Mouse (Mus musculus) ES-Bruce4 (cell line): Measurements from ENCODE around the gene Gpr25. TPM values are rescaled to one million over a fixed set of nuclear protein-coding genes. Genes with fewer than 3 reads are reported as not detected.

Experiments
- H3K27ac ChIP-seq: 2 replicates; pipeline ENCODE4 v1.5.1; 2012; ENCODE audit warnings: low read length, inconsistent platforms; ENCODE audit not compliant: insufficient read depth
- H3K27me3 ChIP-seq: 2 replicates; pipeline ENCODE4 v1.6.1; 2012; ENCODE audit warnings: mild to moderate bottlenecking, low read length, inconsistent platforms; ENCODE audit not compliant: control insufficient read depth, poor library complexity, insufficient read depth, severe bottlenecking
- H3K36me3 ChIP-seq: 2 replicates; pipeline ENCODE4 v1.6.1; 2012; ENCODE audit warnings: inconsistent platforms, mild to moderate bottlenecking, low read length, moderate library complexity; ENCODE audit not compliant: control insufficient read depth, poor library complexity, insufficient read depth, severe bottlenecking
- H3K4me1 ChIP-seq: one replicate; pipeline ENCODE4 v1.8.1; 2011; ENCODE audit warnings: low read length; ENCODE audit not compliant: control insufficient read depth, insufficient read depth
- H3K4me3 ChIP-seq: 2 replicates; pipeline ENCODE4 v1.5.1; 2011; ENCODE audit warnings: low read depth, mild to moderate bottlenecking, low read length
- H3K9ac ChIP-seq: 2 replicates; pipeline ENCODE4 v1.6.1; 2012; ENCODE audit warnings: low read depth, mild to moderate bottlenecking, inconsistent platforms; ENCODE audit not compliant: poor library complexity, severe bottlenecking
- H3K9me3 ChIP-seq: replicated peaks from 2 replicates; pipeline ENCODE4 v1.6.1; 2012; ENCODE audit warnings: mild to moderate bottlenecking, low read length, inconsistent platforms; ENCODE audit not compliant: control insufficient read depth, poor library complexity, insufficient read depth, severe bottlenecking
- CTCF ChIP-seq: IDR thresholded peaks from one replicate; pipeline ENCODE4 v1.8.1; 2011; ENCODE audit warnings: low read depth, low read length
- EP300 ChIP-seq: IDR thresholded peaks from 2 replicates; pipeline ENCODE4 v1.6.1; 2011; ENCODE audit warnings: low read depth, low read length; ENCODE audit not compliant: insufficient read depth
- POLR2A ChIP-seq: IDR thresholded peaks from one replicate; pipeline ENCODE4 v1.8.1; 2011; ENCODE audit warnings: low read length; ENCODE audit not compliant: insufficient read depth
- polyA plus RNA-seq: library from polyadenylated mRNA; stranded (reverse); fragments of >200 nt; gene quantifications from 2 replicates; pipeline ENCODE4 v1.2.4, GENCODE M21; 2011; ENCODE audit warnings: low read depth; ENCODE audit not compliant: missing spikeins, insufficient read depth, insufficient read length

The Gpr25 gene
- polyA plus RNA-seq, 1 experiment = not detected

- no peak for TF ChIP-seq EP300
- no peak for TF ChIP-seq CTCF
- no peak for TF ChIP-seq POLR2A
- H3K27me3 ChIP-seq = no peaks in the 10 kb centered on the region
- peaks cover 14% of the 10 kb centered on the region for H3K4me1 ChIP-seq
Measured at GRCm38 (mm10) chr1:136232986-136233790, 27.5 kb downstream of the Gpr25 start.

GRCm38 (mm10) chr1:136232285-136232926, 28.3 kb downstream of the Gpr25 start:
- peaks cover 18% of the 10 kb centered on the region for H3K4me1 ChIP-seq
- peak overlapping the region; percentile 89 for H3K9ac ChIP-seq
- peak overlapping the region; percentile 73 for H3K4me3 ChIP-seq
- H3K27ac ChIP-seq = peak overlapping the region; percentile 70
- no peaks in the 10 kb centered on the region for H3K27me3 ChIP-seq
- no peaks in the 10 kb centered on the region for H3K9me3 ChIP-seq
- no peaks in the 10 kb centered on the region for H3K36me3 ChIP-seq
- no peak for TF ChIP-seq EP300

More at GRCm38 (mm10) chr1:136232986-136233790, 27.5 kb downstream of the Gpr25 start:
- H3K4me3 ChIP-seq = peak overlapping the region; percentile 73
- peak overlapping the region; percentile 70 for H3K27ac ChIP-seq
- no peaks in the 10 kb centered on the region for H3K36me3 ChIP-seq
- H3K9ac ChIP-seq = peak overlapping the region; percentile 89
- no peaks in the 10 kb centered on the region for H3K9me3 ChIP-seq

GRCm38 (mm10) chr1:136231596-136231995, 29.1 kb downstream of the Gpr25 start:
- no peak overlapping the region for H3K9ac ChIP-seq
- TF ChIP-seq CTCF = no peak
- no peak for TF ChIP-seq POLR2A
- peak; percentile 8; the same call in 1 of the 2 replicates for TF ChIP-seq EP300
- H3K27ac ChIP-seq = no peak overlapping the region

DNA sequence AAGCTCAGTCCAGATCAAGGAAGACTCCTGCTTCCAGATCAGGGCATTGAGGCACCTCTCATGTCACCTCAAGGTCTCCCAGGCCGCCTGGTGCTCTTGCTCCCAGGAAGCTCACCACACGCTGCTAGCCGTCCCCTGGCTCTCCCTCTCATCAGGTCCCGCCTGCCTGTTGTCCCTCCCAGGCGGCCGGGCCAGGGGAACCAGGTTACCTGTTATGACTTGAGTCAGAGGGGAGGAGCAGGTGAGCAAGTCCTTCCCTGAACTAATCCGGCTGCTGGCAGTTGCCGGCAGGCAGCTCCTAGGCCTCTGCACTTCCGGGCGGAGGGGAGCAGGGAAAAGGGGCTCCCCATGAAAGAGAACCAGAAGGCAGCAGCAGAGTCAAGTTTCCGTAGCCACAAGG, 30.5 kb downstream of the Gpr25 start:
- H3K27ac ChIP-seq = peak overlapping the region; percentile 62
- peaks cover 20% of the 10 kb centered on the region for H3K4me1 ChIP-seq
- H3K36me3 ChIP-seq = no peaks in the 10 kb centered on the region
- TF ChIP-seq CTCF (no peak), EP300 (peak; percentile 65; the same call in 1 of the 2 replicates), POLR2A (no peak)
- H3K9me3 ChIP-seq = no peaks in the 10 kb centered on the region
- H3K4me3 ChIP-seq = peak overlapping the region; percentile 17
- H3K9ac ChIP-seq = peak overlapping the region; percentile 1
- no peaks in the 10 kb centered on the region for H3K27me3 ChIP-seq

More at GRCm38 (mm10) chr1:136231596-136231995, 29.1 kb downstream of the Gpr25 start:
- H3K4me1 ChIP-seq = peaks cover 18% of the 10 kb centered on the region
- H3K9me3 ChIP-seq = no peaks in the 10 kb centered on the region
- peak overlapping the region; percentile 11 for H3K4me3 ChIP-seq
- H3K27me3 ChIP-seq = no peaks in the 10 kb centered on the region
- H3K36me3 ChIP-seq = no peaks in the 10 kb centered on the region

DNA sequence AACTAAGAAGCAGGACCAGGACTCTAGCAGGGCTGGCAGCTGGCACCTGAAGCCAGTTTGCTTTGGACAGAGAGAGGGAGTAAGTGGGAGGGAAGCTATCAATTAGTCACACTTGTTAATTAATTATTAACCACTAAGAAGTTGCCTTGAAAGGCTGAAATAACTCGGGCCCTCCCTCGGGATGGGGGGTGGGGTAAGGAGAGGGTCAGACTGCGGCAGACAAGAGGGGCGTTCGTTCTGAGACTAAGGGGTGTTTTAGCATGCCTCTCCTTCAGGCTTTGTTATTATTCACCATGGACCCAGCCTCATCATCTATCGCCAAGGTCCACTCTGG, 31.7 kb downstream of the Gpr25 start:
- Histone ChIP-seq H3K27ac (no peak overlapping the region), H3K9ac (no peak overlapping the region), H3K27me3 (no peaks in the 10 kb centered on the region), H3K4me3 (no peak overlapping the region), H3K36me3 (no peaks in the 10 kb centered on the region), H3K4me1 (peaks cover 21% of the 10 kb centered on the region), H3K9me3 (no peaks in the 10 kb centered on the region)
- TF ChIP-seq EP300 = no peak

DNA sequence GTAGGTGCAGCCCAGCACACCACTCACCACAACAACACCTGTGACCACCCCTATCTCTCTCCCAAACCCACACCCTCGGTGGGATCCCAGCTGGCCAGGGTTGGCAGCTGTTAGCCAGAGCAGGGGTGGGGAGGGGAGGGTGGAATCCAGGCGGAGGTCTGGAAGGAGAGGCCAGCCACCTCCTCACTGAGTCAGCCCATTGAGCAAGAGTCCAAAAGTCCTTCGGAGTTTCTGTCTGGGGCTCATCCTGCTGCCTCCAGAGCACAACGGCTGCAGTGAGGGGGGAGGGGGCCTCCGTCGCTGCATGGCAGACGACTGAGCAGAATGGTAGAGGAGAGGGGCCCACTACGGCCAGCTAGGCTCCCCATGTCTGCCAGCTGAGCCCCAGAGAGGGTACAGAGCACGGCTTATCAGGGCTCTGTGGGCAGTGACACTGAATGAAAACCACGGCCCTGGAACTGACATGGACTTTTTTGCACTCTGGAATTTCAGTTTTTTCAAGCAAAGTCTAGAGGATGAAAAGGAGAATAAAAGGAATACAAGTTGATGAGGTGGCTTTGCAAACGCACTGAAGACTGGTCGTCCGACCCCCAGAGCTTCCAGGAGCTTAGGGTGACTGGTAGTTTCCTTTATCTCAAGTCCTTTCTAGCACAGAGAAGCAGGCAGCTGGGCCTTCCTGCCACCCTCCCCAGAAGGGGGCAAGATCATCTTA, 32.2 kb downstream of the Gpr25 start:
- H3K27me3 ChIP-seq = no peaks in the 10 kb centered on the region
- H3K4me3 ChIP-seq = no peak overlapping the region
- peaks cover 24% of the 10 kb centered on the region for H3K4me1 ChIP-seq
- no peak overlapping the region for H3K9ac ChIP-seq
- H3K27ac ChIP-seq = no peak overlapping the region
- no peaks in the 10 kb centered on the region for H3K36me3 ChIP-seq
- no peaks in the 10 kb centered on the region for H3K9me3 ChIP-seq
- TF ChIP-seq CTCF (no peak), POLR2A (no peak), EP300 (no peak)
